Mouse (Mus musculus) ES-E14 (cell line): Measurements from ENCODE around the gene Rhoc.

Experiments
- CHD2 ChIP-seq: IDR thresholded peaks from 2 replicates; pipeline ENCODE4 v1.6.1; 2014; ENCODE audit warnings: mild to moderate bottlenecking, low read depth, low read length, inconsistent platforms
- ZC3H11A ChIP-seq: IDR thresholded peaks from 2 replicates; pipeline ENCODE4 v1.6.1; 2012; ENCODE audit warnings: low read depth, mild to moderate bottlenecking, inconsistent platforms, low read length, borderline replicate concordance

- TF ChIP-seq ZC3H11A (no peak), CHD2 (no peak)
Observed at GRCm38 (mm10) chr3:104767716-104768115, 20.5 kb upstream of the Rhoc start.
